8 mouse cellular contexts compared by ENCODE assay signal in the genomic region with DNA sequence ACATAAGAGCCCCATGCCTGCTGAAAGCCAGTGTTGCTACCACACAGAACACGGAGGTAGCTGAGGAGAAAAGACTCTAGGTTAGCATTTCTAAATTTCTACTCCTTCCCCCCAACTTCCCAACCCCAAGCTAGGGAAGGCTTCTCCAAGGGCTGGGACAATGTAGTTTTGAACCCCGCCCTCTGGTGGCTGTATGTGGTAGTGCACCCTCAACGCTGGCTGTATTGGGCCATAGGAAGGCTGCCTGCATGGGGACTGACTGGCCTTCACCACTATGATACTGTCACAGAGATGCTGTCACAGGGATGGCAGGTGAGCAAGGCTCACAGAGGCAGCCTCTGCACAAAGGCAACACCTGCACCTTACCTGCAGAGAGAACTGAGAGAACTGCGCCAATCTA. TPM values are rescaled to one million over a fixed set of nuclear protein-coding genes. Genes with fewer than 3 reads are reported as not detected.
DNase-seq lines count a peak whose midpoint lies in the region; ATAC-seq lines count a peak whose summit lies in the region.

No protein-coding gene starts in this region.

- H3K4me2 ChIP-seq in midbrain, embryonic 13.5 days (replicated peaks) = no peak overlapping the region

- no peak overlapping the region for H3K4me3 ChIP-seq in midbrain, embryonic 13.5 days (replicated peaks)

- WGBS in midbrain, embryonic 13.5 days = 30% methylated on average over 4 of the region's 4 CpGs

- no peaks in the 10 kb centered on the region for H3K9me3 ChIP-seq in midbrain, embryonic 13.5 days

- H3K27ac ChIP-seq in midbrain, embryonic 13.5 days = no peak overlapping the region

- H3K27me3 ChIP-seq in midbrain, embryonic 13.5 days = no peaks in the 10 kb centered on the region

- intact Hi-C loops in left cerebral cortex, postnatal 4 days (cut with DNase I) = no loop called here

- ATAC-seq in midbrain, embryonic 13.5 days = peak; percentile 75

- H3K36me3 ChIP-seq in midbrain, embryonic 13.5 days = no peaks in the 10 kb centered on the region

- DNase-seq in 3T3-L1 (ENCODE audit: low read depth, low spot score) = peak; percentile 91
- DNase-seq in adrenal gland, postnatal 14 days = peak; percentile 89
- DNase-seq in embryo, embryonic 9.5 days (ENCODE audit: extremely low spot score) = peak; percentile 85
- DNase-seq in gonadal fat pad, adult 2 months (ENCODE audit: low read depth) = peak; percentile 30
- DNase-seq in kidney, adult 18-20 months = peak; percentile 91
- peak; percentile 87 for DNase-seq in left cerebral cortex, postnatal 4 days
- DNase-seq in spleen, adult 18-20 months = peak; percentile 37 to 72

- H3K4me1 ChIP-seq in midbrain, embryonic 13.5 days (replicated peaks) = peaks cover 5% of the 10 kb centered on the region; the same call in 1 of the 2 replicates

- no peak overlapping the region; the same call in 1 of the 2 replicates for H3K9ac ChIP-seq in midbrain, embryonic 13.5 days (replicated peaks)

RNA-seq across cellular contexts. Expression of gene Zdhhc7, which starts 29.6 kb away (rescaled TPM):
- 45.3 and 48.1 TPM in 2 replicates for total RNA-seq in adrenal gland, postnatal 14 days (2021)
- polyA plus RNA-seq in gonadal fat pad, adult 2 months (2012; rRNA removed) = 53.0 and 62.2 TPM in 2 replicates
- 10 to 100 TPM; 27.7 TPM for total RNA-seq in left cerebral cortex, postnatal 4 days (2021)
- polyA plus RNA-seq in midbrain, embryonic 13.5 days (2015; fragmentation: Nextera tagmentation; extraction: Ambion mirVana) = 28.3 and 30.2 TPM in 2 replicates

RNA-seq across cellular contexts. Expression of gene 6430548M08Rik, which starts 42.3 kb away (rescaled TPM):
- 58.4 and 60.7 TPM in 2 replicates for total RNA-seq in adrenal gland, postnatal 14 days (2021)
- 17.9 and 19.8 TPM in 2 replicates for polyA plus RNA-seq in gonadal fat pad, adult 2 months (2012; rRNA removed)
- 10 to 100 TPM; 74.9 to 76.5 TPM for total RNA-seq in left cerebral cortex, postnatal 4 days (2021)
- polyA plus RNA-seq in midbrain, embryonic 13.5 days (2015; fragmentation: Nextera tagmentation; extraction: Ambion mirVana) = 23.1 and 23.3 TPM in 2 replicates

Comparison
In these comparisons a context has a peak if more than half of its experiments do, and no peak if none do; other contexts are left out.
1. DNase-seq: peak in every context shown above with its lines; median percentile 91 in 3T3-L1; 91 in kidney, adult 18-20 months; 89 in adrenal gland, postnatal 14 days; 87 in left cerebral cortex, postnatal 4 days; 85 in embryo, embryonic 9.5 days; 54 in spleen, adult 18-20 months; 30 in gonadal fat pad, adult 2 months.